Mouse (Mus musculus) forebrain, embryonic 11.5 days (tissue): ENCODE measurements around the gene Ulk2. TPM values are rescaled to one million over a fixed set of nuclear protein-coding genes. Genes with fewer than 3 reads are reported as not detected.
A peak's percentile ranks its signal among the peaks of the same experiment; 100 is the strongest.
"Not testable (repeated sequence)": the region's sequence is repeated elsewhere in the genome, so short reads cannot be mapped to it uniquely, and the experiment has no call there.

Source experiments
- ATAC-seq: fragments of 200-750 bp; cut with Nextera tagmentation; replicated peaks from 2 replicates; pipeline ENCODE4 v1.8.0; 2017; ENCODE audit warnings: moderate TSS enrichment; ENCODE audit not compliant: low FRiP score
- DNase-seq: peaks from one replicate; pipeline ENCODE4 v3.0.0-alpha.2; 2017; ENCODE audit warnings: low spot score
- H3K27ac ChIP-seq: fragments of 300-500 bp; sonication (generic); 2 replicates; pipeline ENCODE4 v1.5.1; 2014; ENCODE audit warnings: low read depth, low read length
- H3K27me3 ChIP-seq: fragments of 300-500 bp; sonication (generic); 2 replicates; pipeline ENCODE4 v1.6.1; 2014; ENCODE audit warnings: mild to moderate bottlenecking, low read length, mixed read lengths; ENCODE audit not compliant: control insufficient read depth, insufficient read depth
- H3K36me3 ChIP-seq: fragments of 300-500 bp; sonication (generic); 2 replicates; pipeline ENCODE4 v1.6.1; 2014; ENCODE audit warnings: mild to moderate bottlenecking, low read length, moderate library complexity, mixed read lengths; ENCODE audit not compliant: control insufficient read depth, insufficient read depth
- H3K4me1 ChIP-seq: fragments of 300-500 bp; sonication (generic); replicated peaks from 2 replicates; pipeline ENCODE4 v1.6.1; 2014; ENCODE audit warnings: low read length, mixed read lengths; ENCODE audit not compliant: control insufficient read depth, insufficient read depth
- H3K4me2 ChIP-seq: fragments of 300-500 bp; sonication (generic); 2 replicates; pipeline ENCODE4 v1.6.1; 2014; ENCODE audit warnings: low read depth, mild to moderate bottlenecking, low read length, moderate library complexity, mixed read lengths; ENCODE audit not compliant: severe bottlenecking
- H3K4me3 ChIP-seq: fragments of 300-500 bp; sonication (generic); 2 replicates; pipeline ENCODE4 v1.5.1; 2014; ENCODE audit warnings: low read depth, low read length
- H3K9ac ChIP-seq: fragments of 300-500 bp; sonication (generic); 2 replicates; pipeline ENCODE4 v1.6.1; 2014; ENCODE audit warnings: low read length
- H3K9me3 ChIP-seq: fragments of 300-500 bp; sonication (generic); 2 replicates; pipeline ENCODE4 v1.6.1; 2016; ENCODE audit warnings: low read length, mixed read lengths; ENCODE audit not compliant: control insufficient read depth
- WGBS: fragments of 180-500 bp; shearing (Covaris S2); extraction: QIAGEN DNeasy Blood & Tissue Kit; methylation state at CpG from one replicate; pipeline ENCODE4 v1.1.7; 2014; 5-methylcytosine and 5-hydroxymethylcytosine counted together
- polyA plus RNA-seq: library from polyadenylated mRNA; unstranded; fragments of >200 nt; fragmentation: Nextera tagmentation; extraction: Ambion mirVana; gene quantifications from 2 replicates; pipeline ENCODE4 v1.2.1, GENCODE M21; 2014

The Ulk2 gene
- polyA plus RNA-seq, 1 experiment from 2014 or later: 28.8 TPM

GRCm38 (mm10) chr11:61793441-61793840, 61.4 kb downstream of the Ulk2 start:
- H3K4me2 ChIP-seq: no peak overlapping the region
- 89% methylated on average over 1 of the region's 1 CpGs for WGBS

GRCm38 (mm10) chr11:61788550-61788949, 66.3 kb downstream of the Ulk2 start:
- H3K27ac ChIP-seq: no peak overlapping the region
- no peak overlapping the region for H3K4me2 ChIP-seq
- no peaks in the 10 kb centered on the region for H3K4me1 ChIP-seq
- no peaks in the 10 kb centered on the region for H3K9me3 ChIP-seq
- ATAC-seq (no peak), DNase-seq (no peak)
- H3K9ac ChIP-seq: no peak overlapping the region
- WGBS: 94% methylated on average over 1 of the region's 1 CpGs
- H3K36me3 ChIP-seq: peaks cover 2% of the 10 kb centered on the region; the same call in 1 of the 2 replicates
- no peaks in the 10 kb centered on the region for H3K27me3 ChIP-seq
- no peak overlapping the region for H3K4me3 ChIP-seq

More at GRCm38 (mm10) chr11:61793441-61793840, 61.4 kb downstream of the Ulk2 start:
- no peak for DNase-seq
- Histone ChIP-seq H3K4me1 (no peaks in the 10 kb centered on the region), H3K4me3 (no peak overlapping the region), H3K9ac (no peak overlapping the region), H3K27me3 (no peaks in the 10 kb centered on the region), H3K27ac (no peak overlapping the region), H3K9me3 (no peaks in the 10 kb centered on the region), H3K36me3 (no peaks in the 10 kb centered on the region)
- no peak for ATAC-seq

GRCm38 (mm10) chr11:61782526-61782925, 72.3 kb downstream of the Ulk2 start:
- ATAC-seq: not testable (repeated sequence)

GRCm38 (mm10) chr11:61774551-61775149, 80.2 kb downstream of the Ulk2 start:
- no peaks in the 10 kb centered on the region for H3K36me3 ChIP-seq
- H3K9ac ChIP-seq: no peak overlapping the region
- ATAC-seq: no peak
- DNase-seq: no peak
- no peaks in the 10 kb centered on the region for H3K4me1 ChIP-seq
- no peak overlapping the region for H3K4me3 ChIP-seq
- no peaks in the 10 kb centered on the region for H3K9me3 ChIP-seq
- H3K27me3 ChIP-seq: no peaks in the 10 kb centered on the region
- no peak overlapping the region for H3K4me2 ChIP-seq
- H3K27ac ChIP-seq: no peak overlapping the region
- WGBS: 88% methylated on average over 4 of the region's 4 CpGs

More at GRCm38 (mm10) chr11:61782526-61782925, 72.3 kb downstream of the Ulk2 start:
- H3K9ac ChIP-seq, H3K4me1 ChIP-seq, H3K27ac ChIP-seq, H3K4me2 ChIP-seq, H3K4me3 ChIP-seq, H3K27me3 ChIP-seq, H3K9me3 ChIP-seq, DNase-seq, H3K36me3 ChIP-seq: not testable (repeated sequence)
- 97% methylated on average over 3 of the region's 3 CpGs for WGBS

GRCm38 (mm10) chr11:61761584-61762407, 93.1 kb downstream of the Ulk2 start, which contains the start of gene Prpsap2:
Prpsap2 (minus strand) TSS chr11:61762088.
- Histone ChIP-seq H3K9ac (peak within 1 kb of the TSS; percentile 85), H3K4me3 (peak within 1 kb of the TSS; percentile 57), H3K9me3 (no peaks in the 10 kb centered on the region), H3K27ac (peak within 1 kb of the TSS; percentile 66; the same call in 1 of the 2 replicates), H3K36me3 (no peaks in the 10 kb centered on the region; the same call in 1 of the 2 replicates), H3K4me2 (peak within 1 kb of the TSS; percentile 68), H3K27me3 (no peaks in the 10 kb centered on the region), H3K4me1 (peaks cover 5% of the 10 kb centered on the region; the same call in 1 of the 2 replicates)
- DNase-seq: peak; percentile 100
- under 1% methylated on average over 50 of the region's 51 CpGs for WGBS
- peak; percentile 95 for ATAC-seq

- Histone ChIP-seq H3K9ac (no peak overlapping the region), H3K4me2 (peak overlapping the region; percentile 68), H3K36me3 (no peaks in the 10 kb centered on the region; the same call in 1 of the 2 replicates), H3K27ac (no peak overlapping the region), H3K4me1 (peaks cover 5% of the 10 kb centered on the region; the same call in 1 of the 2 replicates), H3K9me3 (no peaks in the 10 kb centered on the region), H3K4me3 (peak overlapping the region; percentile 57), H3K27me3 (no peaks in the 10 kb centered on the region)
- no peak for DNase-seq
- WGBS: 80% methylated on average over 5 of the region's 5 CpGs
- no peak for ATAC-seq
These were observed 94.4 kb downstream of the Ulk2 start for GRCm38 (mm10) chr11:61760518-61760917.

- WGBS: 89% methylated on average over 2 of the region's 2 CpGs
- Histone ChIP-seq H3K36me3 (peaks cover 7% of the 10 kb centered on the region; the same call in 1 of the 2 replicates), H3K4me3 (no peak overlapping the region), H3K27me3 (no peaks in the 10 kb centered on the region), H3K27ac (no peak overlapping the region), H3K4me2 (no peak overlapping the region), H3K9ac (no peak overlapping the region), H3K9me3 (no peaks in the 10 kb centered on the region), H3K4me1 (peaks cover 5% of the 10 kb centered on the region; the same call in 1 of the 2 replicates)
- DNase-seq (no peak), ATAC-seq (no peak)
These were observed 97.7 kb downstream of the Ulk2 start for GRCm38 (mm10) chr11:61757151-61757550.

- Histone ChIP-seq H3K9me3 (no peaks in the 10 kb centered on the region), H3K4me2 (no peak overlapping the region), H3K4me1 (no peaks in the 10 kb centered on the region), H3K9ac (no peak overlapping the region), H3K27ac (no peak overlapping the region), H3K4me3 (no peak overlapping the region), H3K36me3 (peaks cover 11% of the 10 kb centered on the region; the same call in 1 of the 2 replicates), H3K27me3 (no peaks in the 10 kb centered on the region)
- ATAC-seq (no peak), DNase-seq (no peak)
- 81% methylated on average over 5 of the region's 5 CpGs for WGBS
These were observed 103.3 kb downstream of the Ulk2 start for GRCm38 (mm10) chr11:61751612-61752011.
